Mouse (Mus musculus): ENCODE measurements around the gene Ppp5c.

GRCm38 (mm10) chr7:16955712-16956111 lies 72.0 kb downstream of the Ppp5c start:
- TF ChIP-seq CTCF (IDR thresholded peaks at IDR 0.05) (no peak), EP300 (IDR thresholded peaks at IDR 0.05) (no peak)
